Mouse (Mus musculus): ENCODE data around the gene Vasn. TPM values are rescaled to one million over a fixed set of nuclear protein-coding genes. Genes with fewer than 3 reads are reported as not detected.

The Vasn gene
- not detected for total RNA-seq (2023)

GRCm38 (mm10) chr16:4639831-4640237 is at the start of gene Vasn, which contains the start of gene Dnaja3:
Gene Vasn, plus strand, starts transcription at chr16:4639941.
Gene Dnaja3, plus strand, starts transcription at chr16:4639989.

DNA sequence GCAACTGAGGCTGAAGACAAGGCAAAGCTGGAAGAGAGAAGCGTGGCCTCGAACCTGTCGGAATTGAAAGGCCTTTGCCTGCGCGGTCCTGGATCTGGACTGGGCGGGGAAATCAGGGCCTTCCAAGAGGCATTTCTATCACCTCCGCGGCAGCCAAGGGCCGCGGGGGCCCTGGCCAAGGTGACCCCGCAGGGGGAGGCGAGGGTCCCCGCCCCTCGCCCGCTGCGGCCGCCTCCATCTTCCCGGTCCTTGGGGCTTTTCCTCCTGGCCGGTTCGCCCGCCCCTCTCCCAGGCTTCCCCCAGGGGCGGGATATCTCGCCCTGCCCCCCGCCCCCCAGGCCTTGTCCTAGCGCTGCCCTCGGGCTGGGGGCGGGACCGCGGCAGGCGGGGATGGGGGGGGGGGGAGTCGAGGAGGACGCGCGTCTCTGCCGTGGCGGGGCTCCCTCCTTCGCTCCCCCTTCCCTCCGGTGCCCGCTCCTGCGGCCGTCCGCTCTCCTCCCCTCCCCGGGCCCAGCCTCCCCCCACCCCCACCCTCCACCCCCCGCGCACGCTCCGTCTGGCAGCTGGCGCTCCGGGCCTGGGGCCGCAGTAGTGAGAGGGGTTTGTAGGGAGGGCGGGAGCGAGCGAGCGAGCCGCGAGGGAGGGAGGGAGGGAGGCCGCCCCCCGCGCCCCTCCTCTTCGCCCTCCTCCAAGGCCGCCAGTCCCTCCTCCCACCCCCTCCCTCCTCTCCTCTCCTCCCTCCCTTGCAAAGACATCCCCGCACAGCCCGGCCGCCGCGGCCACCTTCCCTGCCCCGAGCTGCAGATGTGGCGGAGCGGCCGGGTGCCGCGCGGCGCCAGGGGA is 45.5 kb upstream of the Vasn start, which contains the start of gene Glis2:
Gene Glis2 (plus strand): TSS at position 743 of the 843 bp plus-strand sequence.

GRCm38 (mm10) chr16:4624481-4625110 is 15.1 kb upstream of the Vasn start, which contains the start of gene Pam16:
Gene Pam16, minus strand, starts transcription at chr16:4624988.

DNA sequence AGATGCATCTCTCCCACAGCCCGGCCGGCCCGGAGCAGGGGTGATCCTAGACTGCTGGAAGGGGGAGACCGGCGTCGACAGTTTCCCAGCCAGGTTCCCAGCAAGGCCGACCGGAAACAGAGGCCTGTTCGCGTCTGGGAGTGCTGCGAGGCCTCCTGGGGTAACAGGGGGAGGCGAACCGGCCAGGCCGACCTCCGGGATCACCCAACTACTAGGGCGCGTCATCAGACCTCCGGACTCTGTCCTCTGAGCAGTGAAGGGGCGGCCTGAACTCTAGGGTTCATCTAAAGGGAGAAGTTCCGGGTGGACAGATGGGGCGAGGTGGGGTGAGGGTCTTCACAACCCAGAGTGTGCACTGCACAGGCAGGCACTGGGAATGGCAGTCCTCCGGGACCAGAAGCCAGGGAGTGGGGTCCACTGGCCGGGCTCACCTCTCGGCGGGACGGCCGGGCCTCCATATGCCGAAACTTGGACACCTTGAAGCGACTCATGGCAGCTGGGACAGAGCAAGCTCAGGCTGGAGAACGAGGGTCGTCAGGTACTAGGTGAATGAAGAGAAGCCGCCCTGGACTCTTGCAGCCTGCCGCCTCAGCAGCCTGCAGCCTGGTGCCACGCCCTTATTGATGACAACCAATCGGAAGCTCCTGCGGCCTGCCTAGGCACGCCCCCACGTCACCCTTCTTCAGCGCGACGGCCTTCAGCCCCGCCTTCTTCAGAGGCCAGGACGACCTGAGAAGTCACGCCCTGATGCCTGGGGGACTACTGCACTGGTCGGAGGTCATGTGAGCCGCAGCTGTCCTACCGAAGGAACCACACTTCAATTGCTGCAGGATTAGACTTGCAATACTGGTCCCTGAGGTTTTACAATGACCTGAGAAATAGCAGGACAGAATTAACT is 39.6 kb downstream of the Vasn start, which contains the start of gene Coro7:
Gene Coro7 (minus strand): TSS at position 657 of the 898 bp plus-strand sequence.

Other genes with a start within 250 kb of the Vasn start
- 0.40 TPM for gene Adcy9, start 219.4 kb upstream of the Vasn start, total RNA-seq (2023)
- gene Srl, start 98.1 kb upstream of the Vasn start, total RNA-seq (2023) = 0.73 TPM
- 29.9 TPM for gene Tfap4, start 80.1 kb upstream of the Vasn start, total RNA-seq (2023)
- gene Glis2, start 45.2 kb upstream of the Vasn start, total RNA-seq (2023) = 1.8 TPM
- gene Pam16, start 15.0 kb upstream of the Vasn start, total RNA-seq (2023) = 49.2 TPM
- gene Dnaja3, start within 50 bp of the Vasn start, total RNA-seq (2023) = 27.2 TPM
- gene Coro7, start 39.8 kb downstream of the Vasn start, total RNA-seq (2023) = 143 TPM
- 2.1 TPM for gene Nmral1, start 79.4 kb downstream of the Vasn start, total RNA-seq (2023)
- 40.5 TPM for gene Hmox2, start 86.4 kb downstream of the Vasn start, total RNA-seq (2023)
- 46.0 TPM for gene Cdip1, start 150.4 kb downstream of the Vasn start, total RNA-seq (2023)
- not detected for gene 4930562C15Rik, start 195.5 kb downstream of the Vasn start, total RNA-seq (2023)
- 198 TPM for gene Ubald1, start 240.4 kb downstream of the Vasn start, total RNA-seq (2023)
- 65.7 TPM for gene Mgrn1, start 246.3 kb downstream of the Vasn start, total RNA-seq (2023)

Data from CD8-positive naive resting alpha-beta T cell, adult 57 days (primary cell).